16 mouse cellular contexts compared by ENCODE assay signal in genomic region chr13:91296521-91297160, GRCm38 (mm10).
DNase-seq lines count a peak whose midpoint lies in the region; ATAC-seq and TF ChIP-seq lines count a peak whose summit lies in the region.
"Had no signal": no experiment of that assay in that cellular context is flagged by ENCODE, and none has a peak within 500 bp of the region (broad histone marks: within the 10 kb centered on the region; RNA-seq: fewer than 3 reads in every experiment).

No protein-coding gene starts in this region.

- ATAC-seq in hindbrain, embryonic 13.5 days (ENCODE audit: low FRiP score), result 0 out of 2 replicates have a peak, but pooled peaks have one; percentile 24
- ATAC-seq in hindbrain, embryonic 11.5 days (ENCODE audit: low FRiP score), result no peak
- ATAC-seq in liver, embryonic 13.5 days (ENCODE audit: low read depth), result peak; percentile 84
- no peak for ATAC-seq in frontal cortex, adult (ENCODE audit: low TSS enrichment)

- 69% methylated on average over 5 of the region's 5 CpGs for WGBS in hindbrain, embryonic 13.5 days
- WGBS in hindbrain, embryonic 11.5 days, result 82% methylated on average over 5 of the region's 5 CpGs
- WGBS in liver, embryonic 13.5 days (ENCODE audit: insufficient replicate concordance), result 38% methylated on average over 5 of the region's 5 CpGs

- H3K27me3 ChIP-seq in hindbrain, embryonic 13.5 days, result no peaks in the 10 kb centered on the region
- no peaks in the 10 kb centered on the region for H3K27me3 ChIP-seq in hindbrain, embryonic 11.5 days (ENCODE audit: control insufficient read depth, insufficient read depth, low read length)
- no peaks in the 10 kb centered on the region for H3K27me3 ChIP-seq in CH12.LX (replicated peaks)
- H3K27me3 ChIP-seq in liver, embryonic 13.5 days, result no peaks in the 10 kb centered on the region
- H3K27me3 ChIP-seq: neural tube, embryonic 12.5 days had no signal

- dilution Hi-C loops in CH12.LX (cut with MboI; ENCODE audit: extremely low pct_ligation_motif_present, extremely low pct_unique_long_range_greater_than_20kb, low sequenced_read_pairs), result no loop called here

- H3K4me1 ChIP-seq in hindbrain, embryonic 13.5 days (replicated peaks), result 0 out of 2 replicates have a peak, but pooled peaks cover 6% of the 10 kb centered on the region
- no peaks in the 10 kb centered on the region for H3K4me1 ChIP-seq in hindbrain, embryonic 11.5 days (replicated peaks; ENCODE audit: control insufficient read depth, insufficient read depth, low read length)
- H3K4me1 ChIP-seq in CH12.LX (ENCODE audit: control insufficient read depth in 1 of 2, insufficient read depth in 2 of 2), result peaks cover 7 to 37% of the 10 kb centered on the region in 2 experiments
- H3K4me1 ChIP-seq in liver, embryonic 13.5 days (replicated peaks), result peaks cover 20% of the 10 kb centered on the region
- H3K4me1 ChIP-seq: heart, embryonic 10.5 days; neural tube, embryonic 12.5 days had no signal

- TF ChIP-seq EP300 in CH12.LX (IDR thresholded peaks at IDR 0.05; ENCODE audit: low read length), result peak; percentile 68

- DNase-seq in hindbrain, embryonic 11.5 days (ENCODE audit: low spot score), result no peak
- peak; percentile 72 for DNase-seq in CH12.LX (ENCODE audit: extremely low read depth)
- DNase-seq in c-Kit-positive CD71-positive TER-119-positive erythroid progenitor cells, embryonic 14.5 days (ENCODE audit: low spot score), result peak; percentile 34
- peak; percentile 15 for DNase-seq in liver, embryonic 13.5 days
- no peak for DNase-seq in layer of hippocampus, postnatal 10 days (ENCODE audit: low spot score in 2 of 2)
- no peak for DNase-seq in urinary bladder, postnatal 10 days (ENCODE audit: low spot score)
- DNase-seq: adrenal gland, postnatal 14 days; cerebellum, postnatal 14 days; gastrocnemius, postnatal 10 days; lung, postnatal 4 days had no signal

- no peak for TF ChIP-seq POLR2A in CH12.LX (IDR thresholded peaks at IDR 0.05; ENCODE audit: low read depth, low read length)

- H3K27ac ChIP-seq in hindbrain, embryonic 13.5 days, result no peak overlapping the region; the same call in 1 of the 2 replicates
- H3K27ac ChIP-seq in hindbrain, embryonic 11.5 days (ENCODE audit: low read depth, low read length), result no peak overlapping the region
- no peak overlapping the region for H3K27ac ChIP-seq in CH12.LX (ENCODE audit: insufficient read depth, low read depth)
- peak overlapping the region; percentile 50; the same call in 1 of the 2 replicates for H3K27ac ChIP-seq in liver, embryonic 13.5 days
- H3K27ac ChIP-seq: heart, embryonic 10.5 days; kidney, postnatal 0 days; layer of hippocampus, adult 2 months; neural tube, embryonic 12.5 days had no signal

- in situ Hi-C loops in CH12.LX (cut with MboI; ENCODE audit: low pct_ligation_motif_present, low pct_unique_long_range_greater_than_20kb, low sequenced_read_pairs), result no loop called here

- H3K79me2 ChIP-seq in CH12.LX (replicated peaks; ENCODE audit: control insufficient read depth, extremely low read depth, insufficient read depth, poor library complexity, severe bottlenecking), result no peaks in the 10 kb centered on the region

- no peaks in the 10 kb centered on the region for H3K36me3 ChIP-seq in hindbrain, embryonic 13.5 days
- H3K36me3 ChIP-seq in hindbrain, embryonic 11.5 days (ENCODE audit: control insufficient read depth, insufficient read depth, low read length), result no peaks in the 10 kb centered on the region
- no peaks in the 10 kb centered on the region for H3K36me3 ChIP-seq in CH12.LX (replicated peaks in 1 of 2; ENCODE audit: control insufficient read depth in 1 of 2, insufficient read depth in 1 of 2, low read length in 1 of 2)
- H3K36me3 ChIP-seq in liver, embryonic 13.5 days, result no peaks in the 10 kb centered on the region
- H3K36me3 ChIP-seq: heart, embryonic 10.5 days; neural tube, embryonic 12.5 days had no signal

- H3K4me3 ChIP-seq in hindbrain, embryonic 13.5 days, result no peak overlapping the region
- no peak overlapping the region for H3K4me3 ChIP-seq in hindbrain, embryonic 11.5 days (ENCODE audit: low read depth, low read length)
- no peak overlapping the region for H3K4me3 ChIP-seq in CH12.LX (replicated peaks in 1 of 3; ENCODE audit: low read depth in 2 of 3, low read length in 2 of 3, poor library complexity in 1 of 3)
- H3K4me3 ChIP-seq in liver, embryonic 13.5 days (replicated peaks), result no peak overlapping the region
- H3K4me3 ChIP-seq: heart, embryonic 10.5 days; layer of hippocampus, adult 2 months; neural tube, embryonic 12.5 days had no signal

- TF ChIP-seq RAD21 in CH12.LX (IDR thresholded peaks at IDR 0.05; ENCODE audit: low read depth, low read length), result no peak

- H3K9me3 ChIP-seq in hindbrain, embryonic 13.5 days, result 0 out of 2 replicates have a peak, but pooled peaks cover 3% of the 10 kb centered on the region
- no peaks in the 10 kb centered on the region for H3K9me3 ChIP-seq in hindbrain, embryonic 11.5 days (ENCODE audit: control insufficient read depth, low read length)
- H3K9me3 ChIP-seq in CH12.LX (replicated peaks; ENCODE audit: low read length), result peaks cover 6% of the 10 kb centered on the region
- 0 out of 2 replicates have a peak, but pooled peaks cover 3% of the 10 kb centered on the region for H3K9me3 ChIP-seq in liver, embryonic 13.5 days (replicated peaks)
- H3K9me3 ChIP-seq: heart, embryonic 10.5 days had no signal

- no peak for TF ChIP-seq CTCF in CH12.LX (conservative IDR thresholded peaks at IDR 0.05 in 1 of 2, IDR thresholded peaks at IDR 0.05 in 1 of 2; ENCODE audit: low read depth in 2 of 2, low read length in 2 of 2)

- no peak overlapping the region for H3K4me2 ChIP-seq in hindbrain, embryonic 13.5 days
- H3K4me2 ChIP-seq in hindbrain, embryonic 11.5 days (replicated peaks; ENCODE audit: low read depth, low read length), result no peak overlapping the region
- peak overlapping the region; percentile 78; the same call in 1 of the 2 replicates for H3K4me2 ChIP-seq in CH12.LX (ENCODE audit: insufficient read depth, low read depth, poor library complexity, severe bottlenecking)
- H3K4me2 ChIP-seq in liver, embryonic 13.5 days, result no peak overlapping the region
- H3K4me2 ChIP-seq: neural tube, embryonic 12.5 days had no signal

- H3K9ac ChIP-seq in hindbrain, embryonic 13.5 days, result no peak overlapping the region
- no peak overlapping the region for H3K9ac ChIP-seq in hindbrain, embryonic 11.5 days (ENCODE audit: low read depth, low read length)
- no peak overlapping the region for H3K9ac ChIP-seq in CH12.LX (ENCODE audit: insufficient read depth, low read depth)
- no peak overlapping the region for H3K9ac ChIP-seq in liver, embryonic 13.5 days
- H3K9ac ChIP-seq: neural tube, embryonic 12.5 days had no signal

TF ChIP-seq in CH12.LX, 34 proteins besides CTCF, POLR2A, EP300 and RAD21:
- peak; percentile 70 for TF ChIP-seq IRF4 (IDR thresholded peaks at IDR 0.05; ENCODE audit: low read depth, low read length)
- TF ChIP-seq POLR2AphosphoS2 (IDR thresholded peaks at IDR 0.05; ENCODE audit: low read depth, low read length), result no peak
- TF ChIP-seq NELFE (IDR thresholded peaks at IDR 0.05; ENCODE audit: low read depth, low read length), result no peak
- peak; percentile 59 for TF ChIP-seq ETS1 (conservative IDR thresholded peaks at IDR 0.05; ENCODE audit: low read depth, low read length)
- TF ChIP-seq SIN3A (IDR thresholded peaks at IDR 0.05; ENCODE audit: low read length), result no peak
- TF ChIP-seq MYC (IDR thresholded peaks at IDR 0.05; ENCODE audit: low read depth, low read length), result 0 out of 2 replicates have a peak, but pooled peaks have one; percentile 15
- TF ChIP-seq MXI1 (IDR thresholded peaks at IDR 0.05; ENCODE audit: low read depth, low read length), result no peak
- peak; percentile 64; the same call in 1 of the 2 replicates for TF ChIP-seq MEF2A (IDR thresholded peaks at IDR 0.05; ENCODE audit: borderline replicate concordance, low read depth, low read length)
- TF ChIP-seq ELF1 (IDR thresholded peaks at IDR 0.05; ENCODE audit: low read depth, low read length), result no peak
- peak; percentile 60 for TF ChIP-seq MAX (IDR thresholded peaks at IDR 0.05; ENCODE audit: low read length)
- no peak for TF ChIP-seq UBTF (IDR thresholded peaks at IDR 0.05; ENCODE audit: low read depth, low read length)
- TF ChIP-seq SMC3 (IDR thresholded peaks at IDR 0.05; ENCODE audit: low read depth, low read length), result no peak
- TF ChIP-seq JUND (conservative IDR thresholded peaks at IDR 0.05; ENCODE audit: low read depth, low read length), result 0 out of 2 replicates have a peak, but pooled peaks have one; percentile 41
- no peak for TF ChIP-seq GABPA (IDR thresholded peaks at IDR 0.05; ENCODE audit: insufficient replicate concordance, low read depth, low read length)
- no peak for TF ChIP-seq USF2 (conservative IDR thresholded peaks at IDR 0.05; ENCODE audit: low read depth, low read length)
- no peak for TF ChIP-seq USF1 (IDR thresholded peaks at IDR 0.05; ENCODE audit: low read depth, low read length)
- TF ChIP-seq ZMIZ1 (IDR thresholded peaks at IDR 0.05; ENCODE audit: low read depth, low read length), result no peak
- TF ChIP-seq ZKSCAN1 (IDR thresholded peaks at IDR 0.05; ENCODE audit: borderline replicate concordance, low read depth, low read length), result no peak
- no peak for TF ChIP-seq MAZ (IDR thresholded peaks at IDR 0.05; ENCODE audit: low read depth, low read length)
- TF ChIP-seq RCOR1 (conservative IDR thresholded peaks at IDR 0.05; ENCODE audit: low read depth, low read length), result no peak
- 0 out of 2 replicates have a peak, but pooled peaks have one; percentile 28 for TF ChIP-seq MAFK (IDR thresholded peaks at IDR 0.05; ENCODE audit: insufficient replicate concordance, low read length)
- no peak for TF ChIP-seq NRF1 (IDR thresholded peaks at IDR 0.05; ENCODE audit: low read depth, low read length)
- TF ChIP-seq PAX5 (IDR thresholded peaks at IDR 0.05; ENCODE audit: low read length), result no peak
- peak; percentile 74; the same call in 1 of the 2 replicates for TF ChIP-seq JUN (IDR thresholded peaks at IDR 0.05; ENCODE audit: insufficient read depth, low read depth, low read length)
- peak; percentile 78 for TF ChIP-seq ZNF384 (IDR thresholded peaks at IDR 0.05; ENCODE audit: low read depth, low read length)
- TF ChIP-seq HCFC1 (IDR thresholded peaks at IDR 0.05; ENCODE audit: low read depth, low read length), result no peak
- peak; percentile 45; the same call in 1 of the 2 replicates for TF ChIP-seq BHLHE40 (IDR thresholded peaks at IDR 0.05; ENCODE audit: low read depth, low read length)
- no peak for TF ChIP-seq TCF12 (IDR thresholded peaks at IDR 0.05; ENCODE audit: low read depth, low read length)
- no peak for TF ChIP-seq CHD1 (IDR thresholded peaks at IDR 0.05; ENCODE audit: low read depth, low read length)
- no peak; the same call in 1 of the 2 replicates for TF ChIP-seq CHD2 (IDR thresholded peaks at IDR 0.05; ENCODE audit: low read length)

Comparison
In these comparisons a context has a peak if more than half of its experiments do, and no peak if none do; other contexts are left out.
1. ATAC-seq: peak in hindbrain, embryonic 13.5 days (single experiment) and liver, embryonic 13.5 days (single experiment); none in hindbrain, embryonic 11.5 days (single experiment) and frontal cortex, adult (single experiment).
2. DNase-seq: peak in CH12.LX (single experiment), c-Kit-positive CD71-positive TER-119-positive erythroid progenitor cells, embryonic 14.5 days (single experiment) and liver, embryonic 13.5 days (single experiment); none in hindbrain, embryonic 11.5 days (single experiment), layer of hippocampus, postnatal 10 days (0 of 2) and urinary bladder, postnatal 10 days (single experiment).